Mouse (Mus musculus): Measurements from ENCODE around the gene Mrps10. TPM values are rescaled to one million over a fixed set of nuclear protein-coding genes. Genes with fewer than 3 reads are reported as not detected.

The Mrps10 gene
- polyA plus RNA-seq (2021; fragmentation: Nextera tagmentation) = 52.8 and 72.6 TPM in 2 replicates
- long read RNA-seq, experiment 1, transcript Mrps10-204 (7 exons, 1,017 nt) = minor isoform, 11 of 53 reads
- long read RNA-seq, experiment 1, transcript Mrps10-203 (7 exons, 1,018 nt) = major isoform, 13 of 53 reads
- long read RNA-seq, experiment 1, partial matches to known transcripts = 5 of 53 reads
- long read RNA-seq, experiment 1, other reads (novel, unspliced or antisense) = 24 of 53 reads
- long read RNA-seq, experiment 2, transcript Mrps10-203 (7 exons, 1,018 nt) = major isoform, 33 of 78 reads
- long read RNA-seq, experiment 2, transcript Mrps10-204 (7 exons, 1,017 nt) = minor isoform, 27 of 78 reads
- long read RNA-seq, experiment 2, partial matches to known transcripts = 4 of 78 reads
- long read RNA-seq, experiment 2, other reads (novel, unspliced or antisense) = 13 of 78 reads

GRCm38 (mm10) chr17:47368401-47369086, at the start of gene Mrps10:
Gene Mrps10, plus strand, starts transcription at chr17:47368887.

GRCm38 (mm10) chr17:47385145-47385544, 16.5 kb downstream of the Mrps10 start, which contains the start of gene Guca1b:
Gene Guca1b, plus strand, starts transcription at chr17:47385393.

GRCm38 (mm10) chr17:47400451-47400850, 31.8 kb downstream of the Mrps10 start, which contains the start of gene Guca1a:
Gene Guca1a, minus strand, starts transcription at chr17:47400584.

Other genes with a start within 250 kb of the Mrps10 start
- 0.31 and 0.47 TPM in 2 replicates for gene Guca1b, start 16.5 kb downstream of the Mrps10 start, polyA plus RNA-seq (2021; fragmentation: Nextera tagmentation)
- gene Guca1a, start 31.7 kb downstream of the Mrps10 start, polyA plus RNA-seq (2021; fragmentation: Nextera tagmentation) = 1.1 and 1.4 TPM in 2 replicates
- not detected in 2 replicates for gene AI661453, start 67.7 kb downstream of the Mrps10 start, polyA plus RNA-seq (2021; fragmentation: Nextera tagmentation)
- 0.28 TPM in 1 of 2 replicates, not detected in the other for gene 1700001C19Rik, start 68.5 kb downstream of the Mrps10 start, polyA plus RNA-seq (2021; fragmentation: Nextera tagmentation)
- 5.9 and 7.7 TPM in 2 replicates for gene Taf8, start 133.4 kb downstream of the Mrps10 start, polyA plus RNA-seq (2021; fragmentation: Nextera tagmentation)
- gene Ccnd3, start 136.2 kb downstream of the Mrps10 start, polyA plus RNA-seq (2021; fragmentation: Nextera tagmentation) = 24.1 and 36.0 TPM in 2 replicates
- gene Bysl, start 242.6 kb downstream of the Mrps10 start, polyA plus RNA-seq (2021; fragmentation: Nextera tagmentation) = 13.9 and 14.6 TPM in 2 replicates
- 17.6 and 21.6 TPM in 2 replicates for gene Med20, start 242.7 kb downstream of the Mrps10 start, polyA plus RNA-seq (2021; fragmentation: Nextera tagmentation)
- 4.1 and 6.6 TPM in 2 replicates for gene Gm20517, start 242.7 kb downstream of the Mrps10 start, polyA plus RNA-seq (2021; fragmentation: Nextera tagmentation)